In genomic region chr7:19001807-19002085, GRCm38 (mm10) we compare ENCODE assay signal across 11 mouse cellular contexts. TPM values are rescaled to one million over a fixed set of nuclear protein-coding genes. Genes with fewer than 3 reads are reported as not detected.
DNase-seq lines count a peak whose midpoint lies in the region; ATAC-seq and TF ChIP-seq lines count a peak whose summit lies in the region.
"Had no signal": no experiment of that assay in that cellular context is flagged by ENCODE, and none has a peak within 500 bp of the region (broad histone marks: within the 10 kb centered on the region; RNA-seq: fewer than 3 reads in every experiment).

No protein-coding gene starts in this region.

- peak overlapping the region; percentile 19; the same call in 1 of the 2 replicates for H3K27ac ChIP-seq in hindbrain, embryonic 13.5 days
- no peak overlapping the region for H3K27ac ChIP-seq in hindbrain, embryonic 14.5 days
- H3K27ac ChIP-seq in midbrain, postnatal 0 days (ENCODE audit: low read depth, low read length): peak overlapping the region; percentile 78; the same call in 1 of the 2 replicates
- H3K27ac ChIP-seq in midbrain, embryonic 16.5 days (ENCODE audit: low read length): no peak overlapping the region
- peak overlapping the region; percentile 73 for H3K27ac ChIP-seq in intestine, embryonic 16.5 days (ENCODE audit: low read length)
- H3K27ac ChIP-seq in stomach, embryonic 15.5 days: peak overlapping the region; percentile 81
- H3K27ac ChIP-seq in kidney, adult 2 months (ENCODE audit: insufficient read depth, low read depth, low read length): no peak overlapping the region

- DNase-seq in hindbrain, embryonic 14.5 days (ENCODE audit: low spot score): no peak
- DNase-seq in midbrain, postnatal 0 days (ENCODE audit: low spot score): no peak
- no peak for DNase-seq in gastrocnemius, postnatal 14 days
- no peak for DNase-seq in kidney, adult 2 months

- no peaks in the 10 kb centered on the region for H3K9me3 ChIP-seq in hindbrain, embryonic 13.5 days
- no peaks in the 10 kb centered on the region for H3K9me3 ChIP-seq in hindbrain, embryonic 14.5 days (ENCODE audit: control insufficient read depth, low read length)
- H3K9me3 ChIP-seq in midbrain, postnatal 0 days (ENCODE audit: low read length): no peaks in the 10 kb centered on the region
- no peaks in the 10 kb centered on the region for H3K9me3 ChIP-seq in midbrain, embryonic 16.5 days (replicated peaks; ENCODE audit: control insufficient read depth, low read length, poor library complexity, severe bottlenecking)
- no peaks in the 10 kb centered on the region for H3K9me3 ChIP-seq in intestine, embryonic 16.5 days (ENCODE audit: control insufficient read depth, low read length)
- H3K9me3 ChIP-seq in stomach, embryonic 15.5 days: no peaks in the 10 kb centered on the region

- TF ChIP-seq CTCF in midbrain, postnatal 0 days (IDR thresholded peaks at IDR 0.05): no peak
- no peak for TF ChIP-seq CTCF in kidney, adult 2 months (conservative IDR thresholded peaks at IDR 0.05; ENCODE audit: insufficient read depth, insufficient read length, low read depth, low read length)

- no peaks in the 10 kb centered on the region for H3K27me3 ChIP-seq in hindbrain, embryonic 13.5 days
- no peaks in the 10 kb centered on the region for H3K27me3 ChIP-seq in hindbrain, embryonic 14.5 days (ENCODE audit: control insufficient read depth, insufficient read depth, low read length)
- no peaks in the 10 kb centered on the region for H3K27me3 ChIP-seq in midbrain, postnatal 0 days (ENCODE audit: insufficient read depth, low read length)
- no peaks in the 10 kb centered on the region for H3K27me3 ChIP-seq in midbrain, embryonic 16.5 days (ENCODE audit: control insufficient read depth, insufficient read depth, low read depth, low read length)
- no peaks in the 10 kb centered on the region for H3K27me3 ChIP-seq in intestine, embryonic 16.5 days (replicated peaks; ENCODE audit: control insufficient read depth, insufficient read depth, low read length)
- H3K27me3 ChIP-seq in stomach, embryonic 15.5 days (replicated peaks): no peaks in the 10 kb centered on the region
- H3K27me3 ChIP-seq in kidney, adult 2 months (replicated peaks; ENCODE audit: control insufficient read depth, insufficient read depth, low read length): no peaks in the 10 kb centered on the region

- H3K36me3 ChIP-seq in hindbrain, embryonic 13.5 days: peaks cover 17% of the 10 kb centered on the region
- H3K36me3 ChIP-seq in hindbrain, embryonic 14.5 days (replicated peaks; ENCODE audit: control insufficient read depth, insufficient read depth): peaks cover 25% of the 10 kb centered on the region
- H3K36me3 ChIP-seq in midbrain, postnatal 0 days (ENCODE audit: insufficient read depth, low read length): peaks cover 16% of the 10 kb centered on the region
- peaks cover 9% of the 10 kb centered on the region; the same call in 1 of the 2 replicates for H3K36me3 ChIP-seq in midbrain, embryonic 16.5 days (ENCODE audit: control insufficient read depth, insufficient read depth, low read length)
- H3K36me3 ChIP-seq in intestine, embryonic 16.5 days (ENCODE audit: control insufficient read depth, insufficient read depth, low read length): peaks cover 6% of the 10 kb centered on the region
- peaks cover 8% of the 10 kb centered on the region for H3K36me3 ChIP-seq in stomach, embryonic 15.5 days
- H3K36me3 ChIP-seq in kidney, adult 2 months (ENCODE audit: control insufficient read depth, insufficient read depth, low read length): no peaks in the 10 kb centered on the region; the same call in 1 of the 2 replicates

- intact Hi-C loops in gastrocnemius, postnatal 14 days (cut with DNase I; ENCODE audit: low total_unique reads): no loop called here

- no peak for ATAC-seq in hindbrain, embryonic 13.5 days (ENCODE audit: low FRiP score)
- no peak for ATAC-seq in hindbrain, embryonic 14.5 days (ENCODE audit: low FRiP score)
- ATAC-seq in midbrain, postnatal 0 days (ENCODE audit: low FRiP score): no peak
- ATAC-seq in midbrain, embryonic 16.5 days: no peak
- no peak for ATAC-seq in intestine, embryonic 16.5 days
- no peak for ATAC-seq in stomach, embryonic 15.5 days (ENCODE audit: insufficient read depth, low FRiP score, low read depth)

- H3K9ac ChIP-seq in hindbrain, embryonic 13.5 days: 0 out of 2 replicates have a peak overlapping the region, but pooled peaks have one; percentile 70
- H3K9ac ChIP-seq in hindbrain, embryonic 14.5 days: no peak overlapping the region
- no peak overlapping the region for H3K9ac ChIP-seq in midbrain, postnatal 0 days (replicated peaks; ENCODE audit: low read length, poor library complexity, severe bottlenecking)
- H3K9ac ChIP-seq in midbrain, embryonic 16.5 days (ENCODE audit: low read depth, low read length): no peak overlapping the region
- peak overlapping the region; percentile 68 for H3K9ac ChIP-seq in intestine, embryonic 16.5 days (ENCODE audit: low read depth, low read length)
- no peak overlapping the region for H3K9ac ChIP-seq in stomach, embryonic 15.5 days

- H3K4me2 ChIP-seq in hindbrain, embryonic 13.5 days: 0 out of 2 replicates have a peak overlapping the region, but pooled peaks have one; percentile 65
- no peak overlapping the region for H3K4me2 ChIP-seq in hindbrain, embryonic 14.5 days (replicated peaks)
- no peak overlapping the region for H3K4me2 ChIP-seq in midbrain, postnatal 0 days (ENCODE audit: low read depth, low read length, poor library complexity, severe bottlenecking)
- H3K4me2 ChIP-seq in midbrain, embryonic 16.5 days (ENCODE audit: low read length): no peak overlapping the region
- H3K4me2 ChIP-seq in intestine, embryonic 16.5 days (ENCODE audit: low read depth, low read length): peak overlapping the region; percentile 57; the same call in 1 of the 2 replicates
- peak overlapping the region; percentile 61; the same call in 1 of the 2 replicates for H3K4me2 ChIP-seq in stomach, embryonic 15.5 days

- no peak for TF ChIP-seq POLR2A in kidney, adult 2 months (IDR thresholded peaks at IDR 0.05; ENCODE audit: low read depth, low read length)

- peaks cover 49% of the 10 kb centered on the region for H3K4me1 ChIP-seq in hindbrain, embryonic 13.5 days (replicated peaks)
- H3K4me1 ChIP-seq in hindbrain, embryonic 14.5 days (replicated peaks; ENCODE audit: control insufficient read depth, insufficient read depth, low read length): peaks cover 21% of the 10 kb centered on the region
- peaks cover 14% of the 10 kb centered on the region for H3K4me1 ChIP-seq in midbrain, postnatal 0 days (ENCODE audit: insufficient read depth, low read length)
- peaks cover 29% of the 10 kb centered on the region for H3K4me1 ChIP-seq in midbrain, embryonic 16.5 days (ENCODE audit: control insufficient read depth, insufficient read depth, low read length)
- peaks cover 42% of the 10 kb centered on the region for H3K4me1 ChIP-seq in intestine, embryonic 16.5 days (ENCODE audit: control insufficient read depth, insufficient read depth, low read length)
- H3K4me1 ChIP-seq in stomach, embryonic 15.5 days: peaks cover 49% of the 10 kb centered on the region
- peaks cover 8% of the 10 kb centered on the region; the same call in 1 of the 2 replicates for H3K4me1 ChIP-seq in kidney, adult 2 months (ENCODE audit: control insufficient read depth, insufficient read depth, low read length)

- WGBS in hindbrain, embryonic 13.5 days: 80% methylated on average over 3 of the region's 3 CpGs
- 80% methylated on average over 3 of the region's 3 CpGs for WGBS in hindbrain, embryonic 14.5 days
- WGBS in midbrain, postnatal 0 days: 83% methylated on average over 3 of the region's 3 CpGs
- 79% methylated on average over 3 of the region's 3 CpGs for WGBS in midbrain, embryonic 16.5 days
- WGBS in intestine, embryonic 16.5 days: 47% methylated on average over 3 of the region's 3 CpGs
- WGBS in stomach, embryonic 15.5 days: 60% methylated on average over 3 of the region's 3 CpGs
- 49% methylated on average over 3 of the region's 3 CpGs for WGBS in kidney, adult 2 months

- no peak overlapping the region for H3K4me3 ChIP-seq in hindbrain, embryonic 13.5 days
- H3K4me3 ChIP-seq in hindbrain, embryonic 14.5 days (replicated peaks; ENCODE audit: low read length): no peak overlapping the region
- no peak overlapping the region for H3K4me3 ChIP-seq in midbrain, postnatal 0 days (ENCODE audit: low read depth, low read length)
- no peak overlapping the region for H3K4me3 ChIP-seq in midbrain, embryonic 16.5 days (ENCODE audit: low read depth, low read length)
- no peak overlapping the region for H3K4me3 ChIP-seq in intestine, embryonic 16.5 days (ENCODE audit: low read length)
- no peak overlapping the region; the same call in 1 of the 2 replicates for H3K4me3 ChIP-seq in stomach, embryonic 15.5 days (replicated peaks)
- H3K4me3 ChIP-seq in kidney, adult 2 months (ENCODE audit: insufficient read depth, low read depth, low read length): no peak overlapping the region

RNA-seq across cellular contexts. Expression of gene Irf2bp1, which starts 2.1 kb away (rescaled TPM):
- polyA plus RNA-seq in hindbrain, embryonic 13.5 days (2015; fragmentation: Nextera tagmentation; extraction: Ambion mirVana): 23.4 and 24.6 TPM in 2 replicates
- polyA plus RNA-seq in hindbrain, embryonic 14.5 days (2014; fragmentation: Nextera tagmentation; extraction: Ambion mirVana): 32.4 and 38.1 TPM in 2 replicates
- 115 and 133 TPM in 2 replicates for total RNA-seq in midbrain, postnatal 0 days (2014; rRNA removed)
- 25.6 and 26.1 TPM in 2 replicates for polyA plus RNA-seq in midbrain, postnatal 0 days (2015; fragmentation: Nextera tagmentation; extraction: Ambion mirVana)
- polyA plus RNA-seq in midbrain, embryonic 16.5 days (2015; fragmentation: Nextera tagmentation; extraction: Ambion mirVana): 26.0 and 26.7 TPM in 2 replicates
- 17.0 and 17.1 TPM in 2 replicates for polyA plus RNA-seq in intestine, embryonic 16.5 days (2015; fragmentation: Nextera tagmentation; extraction: Ambion mirVana)
- 23.5 and 28.0 TPM in 2 replicates for polyA plus RNA-seq in stomach, embryonic 15.5 days (2015; fragmentation: Nextera tagmentation; extraction: Ambion mirVana)
- total RNA-seq in gastrocnemius, postnatal 14 days (2021): 10 to 100 TPM; 14.9 to 18.6 TPM
- polyA plus RNA-seq in kidney, adult 2 months (2012; rRNA removed): 18.1 and 21.1 TPM in 2 replicates

RNA-seq across cellular contexts. Expression of gene Mypop, which starts 10.7 kb away (rescaled TPM):
- 4.8 and 5.2 TPM in 2 replicates for polyA plus RNA-seq in hindbrain, embryonic 13.5 days (2015; fragmentation: Nextera tagmentation; extraction: Ambion mirVana)
- polyA plus RNA-seq in hindbrain, embryonic 14.5 days (2014; fragmentation: Nextera tagmentation; extraction: Ambion mirVana): 6.7 and 7.4 TPM in 2 replicates
- total RNA-seq in midbrain, postnatal 0 days (2014; rRNA removed): 16.0 and 21.2 TPM in 2 replicates
- polyA plus RNA-seq in midbrain, postnatal 0 days (2015; fragmentation: Nextera tagmentation; extraction: Ambion mirVana): 4.7 and 5.0 TPM in 2 replicates
- polyA plus RNA-seq in midbrain, embryonic 16.5 days (2015; fragmentation: Nextera tagmentation; extraction: Ambion mirVana): 3.9 and 5.1 TPM in 2 replicates
- 1.7 TPM in 2 replicates for polyA plus RNA-seq in intestine, embryonic 16.5 days (2015; fragmentation: Nextera tagmentation; extraction: Ambion mirVana)
- 2.8 and 3.7 TPM in 2 replicates for polyA plus RNA-seq in stomach, embryonic 15.5 days (2015; fragmentation: Nextera tagmentation; extraction: Ambion mirVana)
- 1 to 10 TPM; 2.2 to 3.7 TPM for total RNA-seq in gastrocnemius, postnatal 14 days (2021)
- 7.6 and 8.7 TPM in 2 replicates for polyA plus RNA-seq in kidney, adult 2 months (2012; rRNA removed)

RNA-seq across cellular contexts. Expression of gene Nanos2, which starts 14.5 kb away (rescaled TPM):
- 0.75 and 1.1 TPM in 2 replicates for polyA plus RNA-seq in hindbrain, embryonic 13.5 days (2015; fragmentation: Nextera tagmentation; extraction: Ambion mirVana)
- polyA plus RNA-seq in hindbrain, embryonic 14.5 days (2014; fragmentation: Nextera tagmentation; extraction: Ambion mirVana): 0.52 and 0.69 TPM in 2 replicates
- total RNA-seq in midbrain, postnatal 0 days (2014; rRNA removed): 1.7 and 3.7 TPM in 2 replicates
- 0.59 and 1.3 TPM in 2 replicates for polyA plus RNA-seq in midbrain, postnatal 0 days (2015; fragmentation: Nextera tagmentation; extraction: Ambion mirVana)
- 0.52 and 0.79 TPM in 2 replicates for polyA plus RNA-seq in midbrain, embryonic 16.5 days (2015; fragmentation: Nextera tagmentation; extraction: Ambion mirVana)
- polyA plus RNA-seq in intestine, embryonic 16.5 days (2015; fragmentation: Nextera tagmentation; extraction: Ambion mirVana): not detected in 2 replicates
- polyA plus RNA-seq in stomach, embryonic 15.5 days (2015; fragmentation: Nextera tagmentation; extraction: Ambion mirVana): not detected in 2 replicates
- total RNA-seq in gastrocnemius, postnatal 14 days (2021): not detected
- not detected in 2 replicates for polyA plus RNA-seq in kidney, adult 2 months (2012; rRNA removed)
- total RNA-seq: gastrocnemius, postnatal 36 days had no signal

RNA-seq across cellular contexts. Expression of gene Foxa3, which starts 21.6 kb away (rescaled TPM):
- not detected in 2 replicates for polyA plus RNA-seq in hindbrain, embryonic 13.5 days (2015; fragmentation: Nextera tagmentation; extraction: Ambion mirVana)
- not detected in 2 replicates for polyA plus RNA-seq in hindbrain, embryonic 14.5 days (2014; fragmentation: Nextera tagmentation; extraction: Ambion mirVana)
- total RNA-seq in midbrain, postnatal 0 days (2014; rRNA removed): not detected in 2 replicates
- not detected in 2 replicates for polyA plus RNA-seq in midbrain, postnatal 0 days (2015; fragmentation: Nextera tagmentation; extraction: Ambion mirVana)
- not detected in 2 replicates for polyA plus RNA-seq in midbrain, embryonic 16.5 days (2015; fragmentation: Nextera tagmentation; extraction: Ambion mirVana)
- polyA plus RNA-seq in intestine, embryonic 16.5 days (2015; fragmentation: Nextera tagmentation; extraction: Ambion mirVana): 28.5 and 30.8 TPM in 2 replicates
- polyA plus RNA-seq in stomach, embryonic 15.5 days (2015; fragmentation: Nextera tagmentation; extraction: Ambion mirVana): 30.2 and 32.7 TPM in 2 replicates
- total RNA-seq in gastrocnemius, postnatal 14 days (2021): not detected
- polyA plus RNA-seq in kidney, adult 2 months (2012; rRNA removed): 0.13 and 0.16 TPM in 2 replicates
- total RNA-seq: gastrocnemius, postnatal 36 days; layer of hippocampus, postnatal 25 days had no signal
- polyA plus RNA-seq: midbrain, embryonic 11.5 days had no signal

RNA-seq across cellular contexts. Expression of gene Sympk, which starts 22.4 kb away (rescaled TPM):
- polyA plus RNA-seq in hindbrain, embryonic 13.5 days (2015; fragmentation: Nextera tagmentation; extraction: Ambion mirVana): 29.7 and 30.1 TPM in 2 replicates
- 18.7 and 18.8 TPM in 2 replicates for polyA plus RNA-seq in hindbrain, embryonic 14.5 days (2014; fragmentation: Nextera tagmentation; extraction: Ambion mirVana)
- total RNA-seq in midbrain, postnatal 0 days (2014; rRNA removed): 73.5 and 74.2 TPM in 2 replicates
- 19.5 and 19.7 TPM in 2 replicates for polyA plus RNA-seq in midbrain, postnatal 0 days (2015; fragmentation: Nextera tagmentation; extraction: Ambion mirVana)
- 25.6 and 28.7 TPM in 2 replicates for polyA plus RNA-seq in midbrain, embryonic 16.5 days (2015; fragmentation: Nextera tagmentation; extraction: Ambion mirVana)
- 23.5 and 24.1 TPM in 2 replicates for polyA plus RNA-seq in intestine, embryonic 16.5 days (2015; fragmentation: Nextera tagmentation; extraction: Ambion mirVana)
- 28.1 and 32.3 TPM in 2 replicates for polyA plus RNA-seq in stomach, embryonic 15.5 days (2015; fragmentation: Nextera tagmentation; extraction: Ambion mirVana)
- total RNA-seq in gastrocnemius, postnatal 14 days (2021): 10 to 100 TPM; 38.2 to 41.1 TPM
- 59.8 and 68.9 TPM in 2 replicates for polyA plus RNA-seq in kidney, adult 2 months (2012; rRNA removed)

Comparison
In these comparisons a context has a peak if more than half of its experiments do, and no peak if none do; other contexts are left out.
1. H3K27ac ChIP-seq: peak in hindbrain, embryonic 13.5 days (single experiment), midbrain, postnatal 0 days (single experiment), intestine, embryonic 16.5 days (single experiment) and stomach, embryonic 15.5 days (single experiment); none in hindbrain, embryonic 14.5 days (single experiment), midbrain, embryonic 16.5 days (single experiment) and kidney, adult 2 months (single experiment).
2. H3K4me2 ChIP-seq: peak in hindbrain, embryonic 13.5 days (single experiment), intestine, embryonic 16.5 days (single experiment) and stomach, embryonic 15.5 days (single experiment); none in hindbrain, embryonic 14.5 days (single experiment), midbrain, postnatal 0 days (single experiment) and midbrain, embryonic 16.5 days (single experiment).
3. H3K9ac ChIP-seq: peak in hindbrain, embryonic 13.5 days (single experiment) and intestine, embryonic 16.5 days (single experiment); none in hindbrain, embryonic 14.5 days (single experiment), midbrain, postnatal 0 days (single experiment), midbrain, embryonic 16.5 days (single experiment) and stomach, embryonic 15.5 days (single experiment).